Mouse (Mus musculus) A20 (cell line): ENCODE measurements around the gene Cenpm.

Experiments used
- DNase-seq: peaks from one replicate; pipeline ENCODE4 v3.0.0-alpha.2; 2011; ENCODE audit warnings: low read depth, low spot score

Gene Cenpm

DNA sequence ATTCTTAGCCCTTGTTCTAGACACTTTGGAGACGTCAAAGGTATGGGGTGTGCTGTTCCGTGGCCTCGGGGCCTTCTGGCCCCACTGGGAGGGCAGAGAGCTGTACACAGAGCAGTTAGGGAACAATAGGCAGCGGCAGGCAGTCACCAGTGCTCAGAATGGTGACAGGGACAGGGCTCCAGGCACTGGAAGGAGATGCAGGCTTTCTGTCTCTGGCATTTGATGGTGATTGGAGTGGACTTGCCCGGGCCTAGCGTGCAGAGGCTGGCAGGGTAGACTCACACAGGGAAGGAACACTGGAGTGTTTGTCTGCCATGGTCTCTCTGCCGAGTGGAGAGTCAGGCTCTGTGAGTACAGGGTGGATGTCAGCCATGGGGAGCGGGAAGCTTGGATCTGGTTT lies 51.9 kb downstream of the Cenpm start:
- no peak for DNase-seq

DNA sequence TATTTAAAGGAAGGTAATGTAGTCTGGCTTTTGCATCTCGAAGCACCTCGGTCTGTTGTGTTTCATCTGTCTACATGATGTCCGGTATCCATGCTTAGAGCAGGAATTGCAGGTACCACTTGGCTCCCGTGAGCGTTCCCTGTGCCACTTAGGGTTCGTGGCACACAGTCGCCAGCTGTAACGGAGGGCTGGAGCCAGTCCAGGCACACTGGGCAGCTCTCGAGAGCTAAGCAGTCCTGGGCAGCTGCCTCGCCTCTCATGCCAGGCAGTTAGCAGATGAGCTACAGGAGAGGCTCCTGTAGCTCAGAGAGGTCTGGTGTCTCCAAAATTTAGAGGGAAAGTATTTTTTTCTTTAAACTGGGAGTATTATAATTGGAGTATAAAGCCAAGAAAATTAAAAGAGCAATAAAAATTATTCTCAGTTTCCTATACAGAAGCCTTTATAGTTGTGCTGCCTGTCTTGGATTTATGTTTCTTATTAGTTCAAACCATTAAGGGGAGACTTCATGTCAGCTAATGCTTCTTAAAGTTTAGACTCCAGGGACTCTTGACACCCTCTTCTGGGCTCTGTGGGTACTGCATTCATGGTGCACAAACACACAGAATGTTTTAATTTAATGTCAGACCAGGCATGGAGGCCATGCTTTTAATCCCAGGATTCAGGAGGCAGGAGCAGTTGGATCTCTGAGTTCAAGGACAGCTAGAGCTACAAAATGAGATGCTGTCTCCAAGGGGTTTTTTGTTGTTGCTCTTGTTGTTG lies 55.9 kb downstream of the Cenpm start:
- peak; percentile 56 for DNase-seq

DNA sequence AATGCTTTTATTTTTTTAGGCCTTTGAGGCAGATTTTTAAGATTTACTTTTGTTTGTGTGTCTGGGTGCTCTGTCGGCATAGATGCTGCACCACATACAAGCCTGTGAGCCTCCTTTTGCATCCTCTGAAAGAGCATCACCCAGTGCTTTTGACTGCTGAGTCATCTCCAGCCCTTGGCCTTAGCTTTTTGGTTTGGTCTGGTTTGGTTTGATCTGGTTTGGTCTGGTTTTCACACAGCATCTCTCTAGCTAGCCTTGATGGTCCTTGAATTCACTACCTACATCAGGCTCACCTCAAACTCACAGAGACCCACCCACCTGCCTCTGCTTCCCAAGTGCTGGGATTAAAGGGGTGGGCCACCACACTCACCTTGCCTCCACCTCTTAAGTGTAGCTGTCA lies 56.6 kb downstream of the Cenpm start:
- no peak for DNase-seq

DNA sequence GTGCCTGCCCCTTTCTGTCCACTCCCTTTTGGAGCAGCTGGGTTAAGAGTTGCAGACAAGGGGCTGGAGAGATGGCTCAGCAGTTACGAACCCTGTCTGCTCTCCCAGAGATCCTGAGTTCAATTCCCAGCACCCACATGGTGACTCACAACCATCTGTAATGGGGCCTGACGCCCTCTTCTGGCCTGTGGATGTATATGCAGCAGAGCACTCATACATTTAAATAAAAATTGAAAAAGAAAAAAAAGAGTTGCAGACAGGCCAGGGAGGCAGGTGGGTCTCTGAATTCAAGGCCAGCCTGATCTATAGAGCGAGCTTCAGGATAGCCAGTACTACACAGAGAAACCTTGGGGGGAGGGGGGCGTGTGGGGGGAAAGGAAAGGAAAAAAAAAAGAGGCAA lies 57.1 kb downstream of the Cenpm start:
- no peak for DNase-seq

DNA sequence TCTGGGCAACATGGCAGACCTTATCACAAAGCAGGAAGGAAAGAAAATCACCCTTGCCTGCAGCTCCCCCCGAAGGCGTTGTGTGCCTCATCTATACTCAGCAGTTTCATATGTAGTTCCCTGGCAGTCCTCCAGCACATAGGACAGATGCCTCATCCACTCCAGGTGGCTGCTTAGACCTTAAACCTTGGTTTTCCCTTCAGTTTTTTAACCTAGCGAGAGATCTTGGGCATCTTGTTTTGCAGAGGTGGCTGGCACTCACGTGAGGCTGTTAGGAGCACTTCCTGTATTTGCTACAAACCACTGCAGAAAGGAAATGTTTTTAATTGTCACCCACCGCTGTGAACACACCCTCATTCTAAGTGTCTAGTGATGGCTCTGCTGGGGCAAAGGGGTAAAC lies 57.6 kb downstream of the Cenpm start:
- no peak for DNase-seq

DNA sequence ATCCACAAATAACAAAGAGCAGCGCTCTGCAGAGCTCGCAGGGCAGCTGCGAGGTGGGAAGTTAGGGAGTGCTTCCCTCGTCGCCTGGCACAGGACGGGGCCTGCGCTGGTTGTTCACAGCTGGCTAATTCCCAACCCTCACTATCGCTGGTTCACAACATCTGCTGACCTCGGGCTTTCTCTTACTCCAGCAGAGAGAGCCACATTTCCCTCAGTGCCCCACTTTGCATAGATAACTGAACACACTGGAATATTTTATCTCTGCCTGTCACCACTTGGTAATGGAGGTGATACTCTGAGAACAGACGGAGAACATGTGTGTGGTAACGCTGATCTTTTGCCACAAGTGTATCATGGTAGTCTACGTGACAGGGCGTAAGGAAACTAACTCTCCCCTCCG lies 58.4 kb downstream of the Cenpm start:
- no peak for DNase-seq

DNA sequence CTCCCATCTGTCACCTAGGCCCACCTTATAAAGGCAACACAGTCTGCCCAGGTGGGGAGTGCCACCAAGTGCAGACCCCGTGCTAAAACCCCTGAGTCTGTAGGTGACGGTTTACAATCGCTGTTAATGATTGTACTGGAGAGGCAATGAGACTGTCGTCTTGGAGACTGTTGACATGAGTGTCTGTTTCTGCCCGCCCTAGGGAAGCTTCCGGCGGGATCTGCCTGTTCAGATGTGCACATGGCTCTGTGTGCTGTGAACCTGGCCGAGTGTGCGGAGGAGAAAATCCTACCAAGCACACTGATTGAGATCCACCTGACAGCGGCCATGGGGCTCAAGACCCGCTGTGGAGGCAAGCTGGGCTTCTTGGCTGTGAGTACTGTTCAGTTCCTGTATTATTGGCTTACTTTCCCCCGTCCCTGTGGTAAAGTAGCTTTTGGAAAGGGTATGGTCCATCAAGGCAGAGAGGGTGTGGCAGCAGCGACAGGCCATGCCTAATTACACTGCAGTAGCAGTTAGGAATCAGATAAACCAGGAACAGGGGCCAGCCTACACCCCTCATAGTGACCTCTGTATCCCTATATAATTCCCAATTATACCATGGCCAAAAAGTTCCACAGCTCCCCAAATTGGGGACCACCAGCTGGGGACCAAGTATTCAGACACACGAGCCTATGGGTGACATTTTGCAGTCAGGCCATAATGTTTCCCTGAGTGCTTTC lies 59.3 kb downstream of the Cenpm start:
- no peak for DNase-seq

DNA sequence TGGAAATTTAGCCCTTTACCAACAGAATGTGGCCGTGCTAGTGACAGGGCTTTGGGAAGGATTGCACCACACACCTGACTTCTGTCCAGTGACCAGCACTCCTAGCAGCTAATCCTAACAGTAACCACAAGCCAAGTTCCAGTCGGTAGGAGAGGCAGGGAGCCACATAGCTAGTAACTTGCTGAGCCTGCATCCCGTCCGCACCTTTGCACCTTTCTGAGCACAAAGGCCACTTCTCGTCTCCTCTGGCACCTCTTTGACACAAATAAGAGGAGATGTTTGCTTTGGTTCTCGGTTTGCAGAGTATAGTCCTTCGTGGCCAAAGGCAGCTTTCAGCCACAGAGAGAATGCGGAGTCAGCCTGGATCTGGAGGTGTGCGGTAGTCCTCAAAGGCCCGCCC lies 59.9 kb downstream of the Cenpm start:
- DNase-seq: no peak

DNA sequence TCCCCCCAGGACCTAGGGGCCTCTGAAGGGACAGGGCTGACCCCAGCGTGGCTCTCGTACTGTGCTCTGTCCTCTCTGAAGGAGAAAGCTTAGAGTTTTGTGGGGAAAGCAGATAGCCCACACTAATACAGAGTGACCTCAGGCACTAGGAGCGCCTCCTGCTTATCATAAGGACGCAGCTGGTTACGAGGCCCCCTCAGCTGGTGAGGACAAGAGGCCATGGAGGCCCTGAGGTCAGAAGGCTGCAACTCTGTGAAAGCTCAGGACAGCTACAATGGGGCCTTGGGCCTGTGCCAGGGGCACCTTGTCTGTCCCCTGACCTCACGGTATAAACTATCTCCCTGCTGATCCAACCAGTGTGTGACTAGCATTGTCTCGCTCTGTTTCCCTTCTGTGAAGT lies 60.4 kb downstream of the Cenpm start:
- no peak for DNase-seq
